Mouse (Mus musculus) intestine, postnatal 0 days (tissue): ENCODE measurements around the gene Zfp90. TPM values are rescaled to one million over a fixed set of nuclear protein-coding genes. Genes with fewer than 3 reads are reported as not detected.

Source experiments
- ATAC-seq: fragments of 200-750 bp; cut with Nextera tagmentation; 2 replicates; pipeline ENCODE4 v1.8.0; 2017; ENCODE audit warnings: mild to moderate bottlenecking, moderate TSS enrichment, moderate library complexity
- H3K27ac ChIP-seq: fragments of 300-500 bp; sonication (generic); 2 replicates; pipeline ENCODE4 v1.5.1; 2014; ENCODE audit warnings: mild to moderate bottlenecking, low read depth, low read length, moderate library complexity
- H3K27me3 ChIP-seq: fragments of 300-500 bp; sonication (generic); replicated peaks from 2 replicates; pipeline ENCODE4 v1.6.1; 2014; ENCODE audit warnings: low read length, mixed read lengths; ENCODE audit not compliant: control insufficient read depth, insufficient read depth
- H3K36me3 ChIP-seq: fragments of 300-500 bp; sonication (generic); 2 replicates; pipeline ENCODE4 v1.6.1; 2014; ENCODE audit warnings: mild to moderate bottlenecking, moderate library complexity; ENCODE audit not compliant: control insufficient read depth, insufficient read depth
- H3K4me1 ChIP-seq: fragments of 300-500 bp; sonication (generic); replicated peaks from 2 replicates; pipeline ENCODE4 v1.6.1; 2014; ENCODE audit warnings: antibody characterized with exemption, low read length, mixed read lengths; ENCODE audit not compliant: control insufficient read depth, insufficient read depth
- H3K4me2 ChIP-seq: fragments of 300-500 bp; sonication (generic); replicated peaks from 2 replicates; pipeline ENCODE4 v1.6.1; 2014; ENCODE audit warnings: low read depth, mild to moderate bottlenecking, moderate library complexity
- H3K4me3 ChIP-seq: fragments of 300-500 bp; sonication (generic); 2 replicates; pipeline ENCODE4 v1.5.1; 2014; ENCODE audit warnings: low read depth, low read length
- H3K9ac ChIP-seq: fragments of 300-500 bp; sonication (generic); 2 replicates; pipeline ENCODE4 v1.6.1; 2014; ENCODE audit warnings: mild to moderate bottlenecking, low read depth, low read length
- H3K9me3 ChIP-seq: fragments of 300-500 bp; sonication (generic); 2 replicates; pipeline ENCODE4 v1.6.1; 2016; ENCODE audit warnings: mixed run types; ENCODE audit not compliant: control insufficient read depth
- CTCF ChIP-seq: sonication (generic); IDR thresholded peaks from 2 replicates; pipeline ENCODE4 v1.5.1; 2016; ENCODE audit warnings: low read depth, mild to moderate bottlenecking, control low read depth, antibody characterized with exemption, moderate library complexity
- WGBS: fragments of 180-500 bp; shearing (Covaris S2); extraction: QIAGEN DNeasy Blood & Tissue Kit; methylation state at CpG from one replicate; pipeline ENCODE4 v1.1.7; 2014; 5-methylcytosine and 5-hydroxymethylcytosine counted together
- polyA plus RNA-seq: library from polyadenylated mRNA; unstranded; fragments of >200 nt; fragmentation: Nextera tagmentation; extraction: Ambion mirVana; gene quantifications from 2 replicates; pipeline ENCODE4 v1.2.1, GENCODE M21; 2015

The Zfp90 gene
- polyA plus RNA-seq, 1 experiment from 2014 or later, result 5.6 TPM

- H3K4me1 ChIP-seq, result no peaks in the 10 kb centered on the region
- H3K36me3 ChIP-seq, result no peaks in the 10 kb centered on the region
- H3K27me3 ChIP-seq, result no peaks in the 10 kb centered on the region
- H3K4me2 ChIP-seq, result no peak overlapping the region
- no peak overlapping the region for H3K9ac ChIP-seq
- no peaks in the 10 kb centered on the region for H3K9me3 ChIP-seq
- no peak for TF ChIP-seq CTCF
- ATAC-seq, result no peak
- no peak overlapping the region for H3K4me3 ChIP-seq
- H3K27ac ChIP-seq, result no peak overlapping the region
- 73% methylated on average over 5 of the region's 5 CpGs for WGBS
These were observed 35.8 kb upstream of the Zfp90 start for GRCm38 (mm10) chr8:106379357-106379756.

- H3K9ac ChIP-seq, result no peak overlapping the region
- 63% methylated on average over 6 of the region's 6 CpGs for WGBS
- H3K4me1 ChIP-seq, result no peaks in the 10 kb centered on the region
- no peaks in the 10 kb centered on the region for H3K36me3 ChIP-seq
- H3K4me2 ChIP-seq, result no peak overlapping the region
- no peak overlapping the region for H3K27ac ChIP-seq
- no peak for TF ChIP-seq CTCF
- no peaks in the 10 kb centered on the region for H3K9me3 ChIP-seq
- H3K27me3 ChIP-seq, result no peaks in the 10 kb centered on the region
- H3K4me3 ChIP-seq, result no peak overlapping the region
- ATAC-seq, result no peak
These were observed 34.1 kb upstream of the Zfp90 start for GRCm38 (mm10) chr8:106381026-106381425.

GRCm38 (mm10) chr8:106387801-106388415 is 27.2 kb upstream of the Zfp90 start:
- no peaks in the 10 kb centered on the region for H3K27me3 ChIP-seq
- no peaks in the 10 kb centered on the region for H3K9me3 ChIP-seq
- no peak overlapping the region for H3K27ac ChIP-seq
- WGBS, result 76% methylated on average over 9 of the region's 9 CpGs
- H3K36me3 ChIP-seq, result no peaks in the 10 kb centered on the region
- TF ChIP-seq CTCF, result no peak
- H3K4me3 ChIP-seq, result no peak overlapping the region
- H3K4me2 ChIP-seq, result no peak overlapping the region
- ATAC-seq, result no peak
- no peaks in the 10 kb centered on the region for H3K4me1 ChIP-seq
- no peak overlapping the region for H3K9ac ChIP-seq

- Histone ChIP-seq H3K36me3 (no peaks in the 10 kb centered on the region), H3K4me1 (no peaks in the 10 kb centered on the region), H3K9me3 (no peaks in the 10 kb centered on the region), H3K9ac (no peak overlapping the region), H3K27me3 (no peaks in the 10 kb centered on the region), H3K4me3 (no peak overlapping the region), H3K27ac (no peak overlapping the region), H3K4me2 (no peak overlapping the region)
- no peak for TF ChIP-seq CTCF
- 62% methylated on average over 4 of the region's 4 CpGs for WGBS
- no peak for ATAC-seq
These were observed 20.6 kb upstream of the Zfp90 start for GRCm38 (mm10) chr8:106394493-106394892.

GRCm38 (mm10) chr8:106399694-106400093 is 15.4 kb upstream of the Zfp90 start:
- 44% methylated on average over 8 of the region's 8 CpGs for WGBS
- H3K36me3 ChIP-seq, result no peaks in the 10 kb centered on the region
- peak; percentile 26; the same call in 1 of the 2 replicates for ATAC-seq
- H3K4me1 ChIP-seq, result no peaks in the 10 kb centered on the region; the same call in 1 of the 2 replicates
- H3K4me2 ChIP-seq, result no peak overlapping the region
- H3K27me3 ChIP-seq, result no peaks in the 10 kb centered on the region
- H3K27ac ChIP-seq, result no peak overlapping the region; the same call in 1 of the 2 replicates
- H3K9me3 ChIP-seq, result no peaks in the 10 kb centered on the region
- no peak overlapping the region for H3K9ac ChIP-seq
- H3K4me3 ChIP-seq, result no peak overlapping the region
- TF ChIP-seq CTCF, result no peak

- Histone ChIP-seq H3K27me3 (no peaks in the 10 kb centered on the region), H3K9ac (no peak overlapping the region), H3K4me2 (no peak overlapping the region), H3K36me3 (no peaks in the 10 kb centered on the region), H3K4me1 (peaks cover 3% of the 10 kb centered on the region), H3K9me3 (no peaks in the 10 kb centered on the region), H3K4me3 (no peak overlapping the region), H3K27ac (no peak overlapping the region)
- TF ChIP-seq CTCF, result no peak
- 52% methylated on average over 5 of the region's 5 CpGs for WGBS
- ATAC-seq, result no peak
These were observed 14.9 kb upstream of the Zfp90 start for GRCm38 (mm10) chr8:106400181-106400580.
